Mouse (Mus musculus) cerebellum, postnatal 4 days (tissue): ENCODE results near the gene Pole4.

Experiments
- DNase-seq, 2 experiments: peaks; one replicate each; pipeline ENCODE4 v3.0.0; 2022; ENCODE audit warnings: low spot score in 2 of 2, mixed read lengths in 1 of 2

Pole4 gene

GRCm38 (mm10) chr6:82705221-82705620 lies at the start of gene Pole4:
Gene Pole4 (minus strand): TSS chr6:82705365.
- no peak for DNase-seq

- DNase-seq, result no peak
Observed at GRCm38 (mm10) chr6:82754769-82755168, 49.6 kb upstream of the Pole4 start.

GRCm38 (mm10) chr6:82753638-82754361 lies 48.6 kb upstream of the Pole4 start:
- DNase-seq, result no peak

- no peak for DNase-seq
Observed at GRCm38 (mm10) chr6:82753061-82753460, 47.9 kb upstream of the Pole4 start.

- no peak for DNase-seq
Observed at GRCm38 (mm10) chr6:82751791-82752190, 46.6 kb upstream of the Pole4 start.

- DNase-seq, result no peak
Observed at GRCm38 (mm10) chr6:82751031-82751430, 45.9 kb upstream of the Pole4 start.

GRCm38 (mm10) chr6:82750063-82750462 lies 44.9 kb upstream of the Pole4 start:
- no peak for DNase-seq

- DNase-seq, result no peak
Observed at GRCm38 (mm10) chr6:82748106-82748672, 43.0 kb upstream of the Pole4 start.

- DNase-seq, result no peak
Observed at GRCm38 (mm10) chr6:82747085-82747484, 41.9 kb upstream of the Pole4 start.

- DNase-seq, result no peak
Observed at GRCm38 (mm10) chr6:82744553-82744952, 39.4 kb upstream of the Pole4 start.

- DNase-seq, result no peak
Observed at GRCm38 (mm10) chr6:82741518-82741880, 36.3 kb upstream of the Pole4 start.

GRCm38 (mm10) chr6:82740868-82741517 lies 35.8 kb upstream of the Pole4 start:
- no peak for DNase-seq

- peak in 1 of 2 experiments; percentile 59 for DNase-seq
Observed at GRCm38 (mm10) chr6:82740269-82740668, 35.1 kb upstream of the Pole4 start.

GRCm38 (mm10) chr6:82737634-82738540 lies 32.7 kb upstream of the Pole4 start:
- peak in 1 of 2 experiments; percentile 18 for DNase-seq

GRCm38 (mm10) chr6:82736626-82737600 lies 31.7 kb upstream of the Pole4 start:
- peak in 1 of 2 experiments; percentile 47 for DNase-seq

- no peak for DNase-seq
Observed at GRCm38 (mm10) chr6:82735347-82735746, 30.2 kb upstream of the Pole4 start.

GRCm38 (mm10) chr6:82728635-82729034 lies 23.5 kb upstream of the Pole4 start:
- DNase-seq, result no peak

- DNase-seq, result no peak
Observed at GRCm38 (mm10) chr6:82727206-82727605, 22.0 kb upstream of the Pole4 start.

- no peak for DNase-seq
Observed at GRCm38 (mm10) chr6:82723321-82723720, 18.2 kb upstream of the Pole4 start.

GRCm38 (mm10) chr6:82716126-82716525 lies 11.0 kb upstream of the Pole4 start:
- no peak for DNase-seq

- no peak for DNase-seq
Observed at GRCm38 (mm10) chr6:82715653-82716052, 10.5 kb upstream of the Pole4 start.
